25 mouse cellular contexts compared by ENCODE assay signal in the genomic region with DNA sequence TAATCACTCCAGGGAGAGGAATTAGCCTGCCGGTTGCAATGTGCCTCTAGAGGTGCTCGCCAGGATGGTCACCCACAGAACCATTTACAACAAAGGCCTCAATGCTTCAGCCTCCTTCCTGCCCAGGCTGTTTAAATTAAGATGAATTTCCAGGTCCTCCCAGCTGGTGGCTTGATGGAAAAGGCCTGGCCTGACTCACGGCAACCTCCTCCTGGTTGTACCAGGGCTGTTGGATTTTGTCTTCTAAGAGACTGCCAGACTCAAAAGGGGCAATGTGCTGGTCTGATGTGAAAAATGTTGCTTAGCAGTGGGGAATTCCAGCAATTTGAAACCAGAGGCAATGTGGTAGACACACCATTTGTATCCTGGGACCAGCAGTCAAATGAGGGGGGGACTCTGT. TPM values are rescaled to one million over a fixed set of nuclear protein-coding genes. Genes with fewer than 3 reads are reported as not detected.
DNase-seq lines count a peak whose midpoint lies in the region; ATAC-seq and TF ChIP-seq lines count a peak whose summit lies in the region.
"Had no signal": no experiment of that assay in that cellular context is flagged by ENCODE, and none has a peak within 500 bp of the region (broad histone marks: within the 10 kb centered on the region; RNA-seq: fewer than 3 reads in every experiment).

No protein-coding gene starts in this region.

- H3K4me2 ChIP-seq in hindbrain, embryonic 11.5 days (replicated peaks; ENCODE audit: low read depth, low read length): no peak overlapping the region
- H3K4me2 ChIP-seq in hindbrain, embryonic 16.5 days (ENCODE audit: low read length): no peak overlapping the region
- H3K4me2 ChIP-seq: forebrain, embryonic 15.5 days; heart, embryonic 11.5 days; hindbrain, embryonic 15.5 days; lung, embryonic 15.5 days; midbrain, embryonic 12.5 days; neural tube, embryonic 13.5 days had no signal

- ATAC-seq in hindbrain, embryonic 11.5 days (ENCODE audit: low FRiP score): no peak
- ATAC-seq in hindbrain, embryonic 16.5 days: no peak
- peak; percentile 63 for ATAC-seq in Patski
- ATAC-seq: forebrain, embryonic 15.5 days; intestine, embryonic 16.5 days had no signal

- H3K4me3 ChIP-seq in hindbrain, embryonic 11.5 days (ENCODE audit: low read depth, low read length): no peak overlapping the region
- no peak overlapping the region for H3K4me3 ChIP-seq in hindbrain, embryonic 16.5 days (ENCODE audit: low read length)
- no peak overlapping the region for H3K4me3 ChIP-seq in embryonic fibroblast, embryonic 13.5 days (ENCODE audit: insufficient read depth, low read length)
- H3K4me3 ChIP-seq: forebrain, embryonic 15.5 days; hindbrain, embryonic 15.5 days; left cerebral cortex, adult 2 months; lung, embryonic 15.5 days; midbrain, embryonic 12.5 days; neural tube, embryonic 13.5 days had no signal

- no peak for TF ChIP-seq POLR2A in embryonic fibroblast, embryonic 13.5 days (IDR thresholded peaks at IDR 0.05; ENCODE audit: low read depth, low read length)

- TF ChIP-seq CTCF in Patski (IDR thresholded peaks at IDR 0.05): no peak
- TF ChIP-seq CTCF in embryonic fibroblast, embryonic 13.5 days (IDR thresholded peaks at IDR 0.05; ENCODE audit: borderline replicate concordance, insufficient read depth, low read length): no peak

- CTCF ChIA-PET in Patski (lab: Charles Lee): no interaction called here

- POLR2A ChIA-PET in Patski (lab: Charles Lee): no interaction called here

- H3K27ac ChIP-seq in hindbrain, embryonic 11.5 days (ENCODE audit: low read depth, low read length): no peak overlapping the region
- H3K27ac ChIP-seq in hindbrain, embryonic 16.5 days (ENCODE audit: low read depth, low read length): no peak overlapping the region
- H3K27ac ChIP-seq in embryonic fibroblast, embryonic 13.5 days (ENCODE audit: insufficient read depth, low read length): peak overlapping the region; percentile 53
- H3K27ac ChIP-seq: forebrain, embryonic 15.5 days; hindbrain, embryonic 15.5 days; left cerebral cortex, adult 2 months; liver, embryonic 14.5 days; lung, embryonic 15.5 days; macrophage; midbrain, embryonic 12.5 days; neural tube, embryonic 13.5 days had no signal

- no peaks in the 10 kb centered on the region for H3K9me3 ChIP-seq in hindbrain, embryonic 11.5 days (ENCODE audit: control insufficient read depth, low read length)
- H3K9me3 ChIP-seq in hindbrain, embryonic 16.5 days (ENCODE audit: control insufficient read depth, low read length): no peaks in the 10 kb centered on the region
- H3K9me3 ChIP-seq: forebrain, embryonic 15.5 days; hindbrain, embryonic 15.5 days; lung, embryonic 15.5 days; midbrain, embryonic 12.5 days; neural tube, embryonic 13.5 days had no signal

- H3K9ac ChIP-seq in hindbrain, embryonic 11.5 days (ENCODE audit: low read depth, low read length): no peak overlapping the region
- no peak overlapping the region for H3K9ac ChIP-seq in hindbrain, embryonic 16.5 days (ENCODE audit: low read depth, low read length)
- H3K9ac ChIP-seq: forebrain, embryonic 15.5 days; hindbrain, embryonic 15.5 days; liver, embryonic 14.5 days; lung, embryonic 15.5 days; midbrain, embryonic 12.5 days; neural tube, embryonic 13.5 days had no signal

- WGBS in hindbrain, embryonic 11.5 days: 58% methylated on average over 3 of the region's 3 CpGs
- 77% methylated on average over 3 of the region's 3 CpGs for WGBS in hindbrain, embryonic 16.5 days

- no peaks in the 10 kb centered on the region for H3K27me3 ChIP-seq in hindbrain, embryonic 11.5 days (ENCODE audit: control insufficient read depth, insufficient read depth, low read length)
- no peaks in the 10 kb centered on the region for H3K27me3 ChIP-seq in hindbrain, embryonic 16.5 days (replicated peaks; ENCODE audit: control insufficient read depth, insufficient read depth, low read length)
- H3K27me3 ChIP-seq in Patski: no peaks in the 10 kb centered on the region
- H3K27me3 ChIP-seq: forebrain, embryonic 15.5 days; hindbrain, embryonic 15.5 days; lung, embryonic 15.5 days; midbrain, embryonic 12.5 days; neural tube, embryonic 13.5 days had no signal

- in situ Hi-C loops in Patski (cut with MboI; ENCODE audit: low pct_unique_long_range_greater_than_20kb): loop anchor here (5.0 kb wide), 1 partner anchor 41 kb away; no protein-coding TSS in a partner anchor

- H3K4me1 ChIP-seq in hindbrain, embryonic 11.5 days (replicated peaks; ENCODE audit: control insufficient read depth, insufficient read depth, low read length): no peaks in the 10 kb centered on the region
- H3K4me1 ChIP-seq in hindbrain, embryonic 16.5 days (ENCODE audit: control insufficient read depth, insufficient read depth, low read depth, low read length): no peaks in the 10 kb centered on the region
- H3K4me1 ChIP-seq in embryonic fibroblast, embryonic 13.5 days (ENCODE audit: control insufficient read depth, insufficient read depth, low read length): peaks cover 18% of the 10 kb centered on the region; the same call in 1 of the 2 replicates
- H3K4me1 ChIP-seq: forebrain, embryonic 15.5 days; hindbrain, embryonic 15.5 days had no signal

- peak; percentile 11 for DNase-seq in hindbrain, embryonic 11.5 days (ENCODE audit: low spot score)
- no peak for DNase-seq in Patski (ENCODE audit: low read depth, low spot score)
- peak; percentile 51 for DNase-seq in mesoderm, embryonic 11.5 days (ENCODE audit: low read depth, low spot score)
- DNase-seq in frontal cortex, adult 2 months (ENCODE audit: extremely low spot score in 1 of 2, low spot score in 1 of 2): no peak
- DNase-seq in right cerebral cortex, postnatal 4 days: no peak
- DNase-seq in right cerebral cortex, adult 2 months (ENCODE audit: low spot score in 2 of 2): no peak
- DNase-seq: adrenal gland, postnatal 14 days; cerebellum, adult 2 months; heart, postnatal 10 days; kidney, postnatal 10 days; left cerebral cortex, postnatal 4 days; spleen, adult 18-20 months; thymus, postnatal 4 days had no signal

- H3K36me3 ChIP-seq in hindbrain, embryonic 11.5 days (ENCODE audit: control insufficient read depth, insufficient read depth, low read length): no peaks in the 10 kb centered on the region
- no peaks in the 10 kb centered on the region for H3K36me3 ChIP-seq in hindbrain, embryonic 16.5 days (ENCODE audit: control insufficient read depth, insufficient read depth, low read length)
- H3K36me3 ChIP-seq: forebrain, embryonic 15.5 days; hindbrain, embryonic 15.5 days; lung, embryonic 15.5 days; midbrain, embryonic 12.5 days; neural tube, embryonic 13.5 days had no signal

RNA-seq across cellular contexts. Expression of gene Olfml2b, which starts 56.8 kb away (rescaled TPM):
- polyA plus RNA-seq in hindbrain, embryonic 11.5 days (2014; fragmentation: Nextera tagmentation; extraction: Ambion mirVana): 4.5 and 6.7 TPM in 2 replicates
- polyA plus RNA-seq in hindbrain, embryonic 16.5 days (2015; fragmentation: Nextera tagmentation; extraction: Ambion mirVana): 4.4 and 7.0 TPM in 2 replicates
- polyA plus RNA-seq in Patski (2021): 2.5 TPM
- 59.1 and 62.1 TPM in 2 replicates for polyA plus RNA-seq in embryonic fibroblast, embryonic 13.5 days (2011; ENCODE audit: insufficient read length, low read depth, missing spikeins)
- 2.4 and 3.2 TPM in 2 replicates for polyA plus RNA-seq in frontal cortex, adult 2 months (2012; rRNA removed)

Comparison
In these comparisons a context has a peak if more than half of its experiments do, and no peak if none do; other contexts are left out.
1. DNase-seq: peak in hindbrain, embryonic 11.5 days (single experiment) and mesoderm, embryonic 11.5 days (single experiment); none in Patski (single experiment), frontal cortex, adult 2 months (0 of 2), right cerebral cortex, postnatal 4 days (single experiment) and right cerebral cortex, adult 2 months (0 of 2).